Mouse (Mus musculus) gastrocnemius, adult 2 months (tissue): ENCODE data around the gene Lig4. TPM values are rescaled to one million over a fixed set of nuclear protein-coding genes. Genes with fewer than 3 reads are reported as not detected.
A peak's percentile ranks its signal among the peaks of the same experiment; 100 is the strongest.

ENCODE experiments used
- DNase-seq: peaks from one replicate; pipeline ENCODE4 v3.0.0; 2022
- H3K27ac ChIP-seq: fragments of 200-600 bp; 2 replicates; pipeline ENCODE4 v1.8.1; 2022; ENCODE audit warnings: mild to moderate bottlenecking
- H3K4me3 ChIP-seq: fragments of 200-600 bp; 2 replicates; pipeline ENCODE4 v1.8.1; 2022; ENCODE audit warnings: mild to moderate bottlenecking, moderate library complexity
- CTCF ChIP-seq: fragments of 200-600 bp; IDR thresholded peaks from 2 replicates; pipeline ENCODE4 v1.8.1; 2022; ENCODE audit warnings: antibody characterized with exemption, mild to moderate bottlenecking, moderate library complexity
- intact Hi-C: fragments of 180-260 bp; cut with DNase I; formaldehyde crosslinking; loops from one replicate; pipeline ENCODE4 v1.15.1; 2025
- long read RNA-seq, 2 experiments: library from polyadenylated mRNA; stranded (forward); transcript quantifications; one replicate each; pipeline ENCODE4 v2.0.0; 2021
- total RNA-seq, 2 experiments: library from RNA; stranded (reverse); gene quantifications; 2 replicates each; pipeline ENCODE4 v1.2.3; 2021

The Lig4 gene
- total RNA-seq = 1 to 10 TPM; 3.7 to 5.3 TPM
- long read RNA-seq, experiment 1, full-length matches to known transcripts = 1 of 1 reads
- long read RNA-seq, experiment 1, partial matches to known transcripts = 0 of 1 reads
- long read RNA-seq, experiment 1, other reads (novel, unspliced or antisense) = 0 of 1 reads
- long read RNA-seq, experiment 2, full-length matches to known transcripts = 2 of 6 reads
- long read RNA-seq, experiment 2, partial matches to known transcripts = 0 of 6 reads
- long read RNA-seq, experiment 2, other reads (novel, unspliced or antisense) = 4 of 6 reads

DNA sequence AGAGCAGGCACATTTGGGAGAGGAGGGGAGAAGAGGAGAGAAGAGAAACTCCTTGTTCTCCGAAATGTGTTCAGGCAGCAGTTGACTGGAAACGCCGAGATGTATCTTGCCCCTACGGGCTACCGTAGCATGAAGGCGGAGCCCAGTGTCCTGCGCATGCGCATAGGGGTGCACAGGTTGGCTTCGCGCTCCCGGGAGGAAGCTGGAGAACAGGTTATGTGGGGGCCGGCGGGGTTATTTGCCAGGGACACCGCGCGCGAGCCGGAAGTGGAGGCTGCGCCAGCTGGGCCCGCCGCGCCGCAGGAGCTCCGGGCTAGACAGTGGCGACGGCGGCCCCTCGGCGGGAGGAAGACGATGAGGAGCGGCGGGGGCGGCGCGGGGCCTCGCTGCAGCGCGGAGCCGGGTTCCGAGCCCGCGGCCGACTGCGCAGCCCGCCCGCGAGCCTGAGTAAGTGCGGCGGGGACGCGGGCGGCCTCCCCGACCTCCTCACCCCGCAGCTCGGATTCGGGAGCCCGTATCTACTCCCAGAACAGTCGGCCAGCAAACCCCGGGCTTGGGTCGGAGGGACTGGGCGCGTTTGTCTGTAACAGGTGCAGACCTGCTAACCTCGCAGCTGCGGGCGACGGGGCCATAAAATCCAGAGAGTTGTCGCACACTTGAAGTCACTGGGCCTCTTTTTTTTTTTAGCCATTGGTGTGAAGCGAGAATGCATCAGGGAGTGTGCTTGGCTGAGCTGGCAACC lies at the start of gene Lig4, which contains the start of gene Abhd13:
TSS of gene Lig4 (minus strand) at position 114 of the 742 bp plus-strand sequence.
TSS of gene Abhd13 (plus strand) at position 135 of the 742 bp plus-strand sequence.
- H3K27ac ChIP-seq = peak within 1 kb of the TSS; percentile 93
- no peak for TF ChIP-seq CTCF
- intact Hi-C loops = loop anchor here (2.0 to 10.0 kb wide), 3 partner anchors 67 to 425 kb away; no protein-coding TSS in a partner anchor
- H3K4me3 ChIP-seq = peak within 1 kb of the TSS; percentile 82
- peak; percentile 99 for DNase-seq

DNA sequence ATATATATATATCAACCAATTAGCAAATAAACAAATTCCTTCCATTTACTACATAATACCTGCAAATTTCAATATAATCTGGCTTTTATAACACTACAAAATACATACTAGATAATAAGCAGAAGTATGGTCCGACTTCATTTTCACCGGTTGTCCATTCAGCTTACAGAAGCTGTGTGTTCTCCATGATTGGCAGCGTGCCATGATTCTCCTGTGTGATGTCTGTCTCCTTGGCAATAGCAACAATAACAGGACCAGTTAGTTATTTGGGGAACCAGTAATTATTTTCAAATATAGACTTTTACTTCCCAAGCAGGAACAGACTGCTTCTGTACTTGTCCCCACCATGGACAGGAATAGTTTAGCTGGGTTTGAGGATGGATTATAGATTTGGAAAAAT lies 39.7 kb upstream of the Lig4 start:
- Histone ChIP-seq H3K4me3 (no peak overlapping the region), H3K27ac (no peak overlapping the region)
- TF ChIP-seq CTCF = no peak
- intact Hi-C loops = no loop called here
- DNase-seq = peak; percentile 24

DNA sequence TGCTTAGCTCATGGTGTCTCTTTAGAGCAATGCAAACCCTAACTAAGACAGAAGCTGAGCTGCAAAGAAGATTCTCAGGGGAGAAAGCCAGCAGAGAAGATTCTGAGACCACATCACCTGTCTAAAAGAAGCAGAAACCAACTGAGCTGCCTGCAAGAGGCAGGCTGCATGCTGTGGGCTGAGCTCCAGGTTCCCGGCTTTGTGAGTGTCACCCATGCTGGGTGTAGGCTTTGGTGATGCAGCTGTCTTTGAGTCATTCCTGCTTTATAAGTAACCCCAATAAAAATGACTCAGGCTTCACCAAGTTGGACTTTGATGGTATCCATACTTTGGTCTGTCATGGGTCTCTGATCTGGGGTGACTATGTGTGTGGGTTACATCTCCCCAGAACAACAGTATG lies 38.8 kb upstream of the Lig4 start:
- no peak for TF ChIP-seq CTCF
- DNase-seq = no peak
- intact Hi-C loops = no loop called here
- Histone ChIP-seq H3K27ac (no peak overlapping the region), H3K4me3 (no peak overlapping the region)

DNA sequence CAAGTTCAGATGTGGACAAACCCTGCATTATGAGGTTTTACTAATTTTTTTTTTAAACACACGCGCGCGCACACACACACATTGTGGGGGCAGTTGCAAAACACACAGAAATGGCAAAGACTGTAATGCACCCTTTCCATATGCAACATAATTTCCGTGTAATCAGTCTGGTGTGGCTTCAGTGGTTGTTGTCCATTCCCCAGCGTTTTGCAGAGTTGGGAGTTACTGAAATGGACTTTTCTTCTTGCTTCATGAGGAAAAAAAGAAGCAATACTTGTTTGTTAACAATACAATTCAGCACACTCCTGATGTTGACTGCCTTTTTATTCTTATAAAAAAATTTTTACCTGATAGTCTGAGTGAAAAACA lies 30.2 kb upstream of the Lig4 start:
- no peak for DNase-seq
- Histone ChIP-seq H3K27ac (no peak overlapping the region), H3K4me3 (peak overlapping the region; percentile 66)
- intact Hi-C loops = no loop called here
- no peak for TF ChIP-seq CTCF

DNA sequence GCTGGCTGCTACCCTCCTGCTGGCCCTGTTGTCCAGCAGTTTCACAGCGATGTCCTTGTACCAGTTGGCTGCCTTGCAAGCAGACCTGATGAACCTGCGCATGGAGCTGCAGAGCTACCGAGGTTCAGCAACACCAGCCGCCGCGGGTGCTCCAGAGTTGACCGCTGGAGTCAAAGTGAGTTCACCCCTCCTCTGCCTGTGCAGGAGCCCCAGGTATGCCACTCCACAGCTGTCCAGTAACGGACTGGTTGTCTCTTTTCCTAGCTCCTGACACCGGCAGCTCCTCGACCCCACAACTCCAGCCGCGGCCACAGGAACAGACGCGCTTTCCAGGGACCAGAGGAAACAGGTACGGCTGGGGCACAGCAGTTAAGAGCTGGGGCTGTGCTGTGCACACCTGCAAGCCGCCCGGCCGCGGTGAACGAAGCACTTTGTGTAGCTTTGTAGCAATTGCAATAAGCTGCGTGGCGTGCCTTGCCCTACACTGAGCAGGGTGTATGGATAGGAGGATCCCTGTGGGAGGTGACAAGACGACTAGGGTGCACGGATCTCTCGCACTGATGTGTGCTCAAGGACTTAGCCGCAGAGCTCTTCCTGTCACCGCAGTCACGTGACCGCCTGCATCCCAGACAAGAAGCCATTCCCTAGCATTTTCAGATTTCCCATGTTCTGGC lies 29.6 kb upstream of the Lig4 start:
- Histone ChIP-seq H3K4me3 (peak overlapping the region; percentile 66), H3K27ac (peak overlapping the region; percentile 56; the same call in 1 of the 2 replicates)
- TF ChIP-seq CTCF = no peak
- intact Hi-C loops = no loop called here
- peak; percentile 24 for DNase-seq

DNA sequence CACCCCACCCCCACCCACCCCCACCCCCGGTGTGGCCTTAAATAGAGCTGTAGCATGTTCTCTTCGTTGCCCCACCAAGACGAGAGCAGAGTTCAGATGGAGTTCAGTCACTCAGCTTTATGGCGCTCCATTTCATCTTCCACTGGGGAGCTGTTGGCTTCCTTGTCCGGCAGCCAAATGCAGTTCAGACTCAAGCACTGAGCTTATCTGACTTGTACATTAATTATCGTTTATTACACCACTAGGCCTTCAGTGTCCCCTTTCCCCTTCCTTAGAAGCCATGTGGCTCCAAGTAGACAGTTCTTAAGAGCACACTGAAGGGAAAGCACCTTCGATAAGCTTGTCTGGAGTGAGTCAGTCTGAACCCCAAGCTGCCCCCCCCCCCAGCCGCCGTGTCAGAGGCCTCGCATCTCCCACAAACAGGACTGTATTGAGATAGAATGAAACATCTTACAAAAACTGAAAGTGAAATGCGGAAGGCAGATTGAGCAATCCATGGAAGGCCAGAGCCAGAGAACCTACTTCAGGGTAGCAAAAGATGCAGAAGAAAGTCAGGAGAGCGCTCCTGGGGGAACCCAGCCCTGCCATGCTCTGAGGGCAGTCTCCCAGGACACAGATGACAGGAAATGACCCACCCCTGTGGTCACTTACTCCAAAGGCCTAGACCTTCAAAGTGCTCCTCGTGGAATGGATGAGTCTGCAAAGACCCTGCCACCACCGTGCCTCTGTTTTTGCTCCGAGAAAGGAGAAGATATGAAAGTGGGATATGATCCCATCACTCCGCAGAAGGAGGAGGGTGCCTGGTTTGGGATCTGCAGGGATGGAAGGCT lies 28.9 kb upstream of the Lig4 start, which contains the start of gene Tnfsf13b:
TSS of gene Tnfsf13b (plus strand) at position 312 of the 830 bp plus-strand sequence.
- Histone ChIP-seq H3K4me3 (peak within 1 kb of the TSS; percentile 66), H3K27ac (peak within 1 kb of the TSS; percentile 56)
- intact Hi-C loops = no loop called here
- DNase-seq = no peak
- TF ChIP-seq CTCF = no peak

DNA sequence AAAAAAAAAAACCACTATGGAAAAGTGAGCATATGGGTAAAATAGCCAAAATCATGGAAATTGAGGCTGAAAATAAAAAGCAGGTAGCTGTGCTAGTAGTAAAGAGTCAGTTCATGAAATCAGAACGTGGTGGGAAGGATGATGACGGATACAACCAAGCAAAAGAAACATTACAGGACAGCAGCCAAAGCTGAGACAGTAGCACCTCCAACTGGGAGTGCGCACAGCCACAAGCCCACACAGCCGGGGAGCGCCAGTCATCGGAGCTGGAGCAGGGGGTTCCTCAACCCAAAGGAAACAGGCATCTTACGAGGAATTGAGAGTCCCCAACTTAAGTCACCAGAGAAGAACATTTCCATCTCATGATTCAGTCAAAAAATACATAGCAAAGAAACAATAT lies 26.6 kb upstream of the Lig4 start:
- no peak overlapping the region for H3K4me3 ChIP-seq
- no peak for TF ChIP-seq CTCF
- no peak overlapping the region for H3K27ac ChIP-seq
- DNase-seq = no peak
- intact Hi-C loops = no loop called here

DNA sequence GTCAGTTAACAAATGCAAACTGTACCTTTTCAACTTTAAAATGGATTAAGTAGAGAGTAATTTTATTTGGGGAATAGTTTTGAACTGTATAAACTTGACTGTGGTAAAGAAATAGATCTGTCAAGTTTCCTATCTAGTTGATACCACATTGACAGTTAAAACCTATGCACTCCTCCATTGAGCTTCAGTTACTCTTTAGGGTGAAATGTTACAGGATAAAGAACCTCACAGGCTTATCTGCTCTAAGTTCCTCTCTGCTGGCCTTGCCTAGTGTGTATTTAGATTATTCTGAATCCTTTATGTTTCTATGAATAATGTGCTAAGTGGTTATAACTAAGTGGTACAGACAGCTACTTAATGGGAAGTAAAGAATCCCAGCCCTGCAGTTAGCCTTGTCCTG lies 2.7 kb upstream of the Lig4 start:
- intact Hi-C loops = loop anchor here (10.0 kb wide), 1 partner anchor 245 kb away; no protein-coding TSS in a partner anchor
- DNase-seq = no peak
- Histone ChIP-seq H3K27ac (no peak overlapping the region), H3K4me3 (no peak overlapping the region)
- no peak for TF ChIP-seq CTCF

DNA sequence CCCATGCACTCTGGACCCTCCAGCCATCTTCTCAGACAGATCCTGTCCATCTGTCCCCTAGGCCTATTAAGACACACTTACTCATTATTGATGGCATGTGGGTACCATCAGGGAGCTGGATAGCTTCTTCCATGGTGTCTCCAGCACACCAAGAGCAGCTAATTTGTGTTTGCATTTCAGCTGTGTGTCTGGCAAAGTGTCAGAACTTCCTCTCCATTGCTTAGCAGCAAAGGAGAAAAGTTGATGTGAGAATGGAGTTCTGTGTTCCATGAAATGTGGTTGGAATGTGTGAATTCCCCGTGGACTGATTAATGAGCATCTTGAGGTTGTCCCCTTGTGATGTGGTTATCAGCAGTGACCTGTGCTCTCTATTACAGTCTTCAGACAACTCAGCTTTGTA lies 2.3 kb upstream of the Lig4 start:
- H3K4me3 ChIP-seq = no peak overlapping the region
- intact Hi-C loops = loop anchor here (10.0 kb wide), 2 partner anchors 65 to 245 kb away; no protein-coding TSS in a partner anchor
- no peak for DNase-seq
- no peak overlapping the region for H3K27ac ChIP-seq
- no peak for TF ChIP-seq CTCF

DNA sequence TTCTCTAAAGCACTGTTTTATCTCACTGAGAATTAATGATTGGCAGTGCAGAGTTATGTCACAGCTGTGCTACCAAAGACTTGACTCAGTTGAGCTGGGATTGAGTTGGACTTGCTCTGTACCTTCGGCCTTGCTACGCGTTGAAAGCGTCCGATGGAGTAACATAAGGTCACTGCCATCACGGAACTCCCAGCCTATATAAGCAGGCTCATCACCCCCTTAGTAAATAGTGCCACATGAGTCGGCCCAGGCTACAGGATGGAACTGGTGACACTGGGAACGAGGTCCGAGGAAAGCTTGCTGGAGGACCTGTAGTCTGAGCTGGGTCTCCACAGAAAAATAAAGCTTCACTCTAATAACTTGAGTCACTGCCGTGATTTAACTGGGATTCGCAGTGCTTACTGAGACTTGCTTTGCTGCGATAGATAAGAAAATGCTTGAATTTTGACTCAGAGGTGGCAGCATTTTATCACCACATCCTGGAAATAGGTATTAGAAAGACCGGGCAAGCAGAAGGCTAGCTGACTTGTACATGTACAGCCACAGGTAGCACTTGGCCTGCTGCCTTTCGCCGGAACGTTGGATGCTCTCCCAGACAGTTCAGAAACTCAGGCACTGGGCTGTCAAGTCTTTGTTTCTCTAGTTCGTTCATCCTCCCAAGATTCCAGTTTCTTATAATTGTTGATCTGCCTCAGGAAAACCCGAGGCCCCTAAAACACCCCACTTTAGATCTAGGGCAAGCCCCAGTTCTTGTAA lies 1.2 kb upstream of the Lig4 start:
- no peak for DNase-seq
- Histone ChIP-seq H3K4me3 (peak overlapping the region; percentile 82), H3K27ac (peak overlapping the region; percentile 93)
- intact Hi-C loops = loop anchor here (10.0 kb wide), 1 partner anchor 66 kb away; no protein-coding TSS in a partner anchor
- no peak for TF ChIP-seq CTCF

DNA sequence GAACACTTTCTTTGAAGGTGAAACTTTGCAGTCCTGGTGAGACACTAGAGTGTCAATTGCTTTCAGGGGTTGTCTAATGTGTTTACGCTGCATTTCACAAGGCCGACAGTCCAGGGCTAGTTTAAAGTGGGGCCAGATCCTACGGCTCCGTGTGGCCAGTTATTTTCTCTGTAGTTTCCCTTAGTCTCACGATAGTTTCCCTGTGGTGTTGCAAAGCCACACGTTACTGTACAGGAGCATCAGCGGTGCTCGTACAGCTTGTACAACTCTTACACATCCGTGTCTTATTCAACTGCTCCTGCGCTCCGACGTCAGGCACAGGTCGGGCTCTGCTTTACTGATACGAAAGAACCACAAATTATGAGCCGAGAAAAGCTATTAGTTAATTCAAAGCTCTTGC lies 470 bp downstream of the Lig4 start:
- peak; percentile 27 for DNase-seq
- Histone ChIP-seq H3K4me3 (peak overlapping the region; percentile 82), H3K27ac (peak overlapping the region; percentile 93)
- TF ChIP-seq CTCF = no peak
- intact Hi-C loops = loop anchor here (2.0 to 10.0 kb wide), 3 partner anchors 68 to 426 kb away; no protein-coding TSS in a partner anchor
